Mouse (Mus musculus) megakaryocyte, embryonic 14.5 days (primary cell): ENCODE data around the gene Ttc19.

Experiments
- FLI1 ChIP-seq: IDR thresholded peaks from 2 replicates; pipeline ENCODE4 v1.6.1; 2012; ENCODE audit warnings: low read length, inconsistent platforms, mixed read lengths
- GATA1 ChIP-seq: IDR thresholded peaks from 3 replicates; pipeline ENCODE4 v1.6.1; 2012; ENCODE audit warnings: mixed read lengths, low read length, inconsistent platforms, borderline replicate concordance

GRCm38 (mm10) chr11:62287700-62288099 is 6.4 kb downstream of the Ttc19 start:
- TF ChIP-seq GATA1 (no peak), FLI1 (no peak)
